Mouse (Mus musculus) stomach, postnatal 0 days (tissue): Measurements from ENCODE around the gene Elavl2.

Experiments used
- CTCF ChIP-seq: IDR thresholded peaks from 2 replicates; pipeline ENCODE4 v1.5.1; 2016; ENCODE audit warnings: antibody characterized with exemption, low read depth, mild to moderate bottlenecking, moderate library complexity
- EP300 ChIP-seq: optimal IDR thresholded peaks from 2 replicates; pipeline ENCODE3; 2016; ENCODE audit warnings: antibody characterized with exemption

GRCm38 (mm10) chr4:91244554-91244953 lies 156.0 kb downstream of the Elavl2 start:
- TF ChIP-seq CTCF (no peak), EP300 (no peak)
